Mouse (Mus musculus) liver, adult 2 months (tissue): ENCODE measurements around the gene Ptprd. TPM values are rescaled to one million over a fixed set of nuclear protein-coding genes. Genes with fewer than 3 reads are reported as not detected.

ENCODE experiments used
- DNase-seq: peaks from one replicate; pipeline ENCODE4 v3.0.0-alpha.2; 2011; ENCODE audit warnings: low read depth, low spot score; ENCODE audit errors: extremely low read depth
- H3K27ac ChIP-seq: fragments of 200-500 bp; replicated peaks from 2 replicates; pipeline ENCODE4 v1.5.1; 2012; ENCODE audit warnings: low read depth, mild to moderate bottlenecking, control low read depth, inconsistent platforms, low read length; ENCODE audit not compliant: insufficient read depth
- H3K27me3 ChIP-seq: fragments of 200-500 bp; 2 replicates; pipeline ENCODE4 v1.6.1; 2012; ENCODE audit warnings: mild to moderate bottlenecking, moderate library complexity, low read length, inconsistent platforms; ENCODE audit not compliant: control insufficient read depth, insufficient read depth
- H3K36me3 ChIP-seq: fragments of 200-500 bp; 2 replicates; pipeline ENCODE4 v1.6.1; 2012; ENCODE audit warnings: low read length, inconsistent platforms; ENCODE audit not compliant: control insufficient read depth, insufficient read depth
- H3K4me1 ChIP-seq: fragments of 200-500 bp; 2 replicates; pipeline ENCODE4 v1.6.1; 2011; ENCODE audit warnings: low read length; ENCODE audit not compliant: control insufficient read depth, insufficient read depth
- H3K4me3 ChIP-seq: fragments of 200-500 bp; 2 replicates; pipeline ENCODE4 v1.5.1; 2011; ENCODE audit warnings: low read depth, mild to moderate bottlenecking, control low read depth, low read length, moderate library complexity; ENCODE audit not compliant: insufficient read depth
- H3K79me2 ChIP-seq: fragments of 200-500 bp; 2 replicates; pipeline ENCODE4 v1.6.1; 2012; ENCODE audit warnings: inconsistent platforms, mild to moderate bottlenecking, low read length, moderate library complexity; ENCODE audit not compliant: control insufficient read depth, insufficient read depth
- H3K9ac ChIP-seq: fragments of 200-500 bp; 2 replicates; pipeline ENCODE4 v1.6.1; 2012; ENCODE audit warnings: low read depth, mild to moderate bottlenecking, control low read depth, inconsistent platforms, low read length
- CTCF ChIP-seq: fragments of 200-500 bp; IDR thresholded peaks from 2 replicates; pipeline ENCODE4 v1.5.1; 2011; ENCODE audit warnings: low read depth, low read length, control low read depth
- POLR2A ChIP-seq: fragments of 200-500 bp; IDR thresholded peaks from 2 replicates; pipeline ENCODE4 v1.6.1; 2011; ENCODE audit warnings: low read length, control low read depth; ENCODE audit not compliant: insufficient read depth; ENCODE audit errors: extremely low read depth
- WGBS: fragments of 180-500 bp; shearing (Covaris S2); methylation state at CpG from one replicate; pipeline ENCODE4 v1.1.7; 2018; 5-methylcytosine and 5-hydroxymethylcytosine counted together
- polyA plus RNA-seq: library from polyadenylated mRNA; depleted of rRNA; stranded (reverse); fragments of >200 nt; gene quantifications from 2 replicates; pipeline ENCODE4 v1.2.3, GENCODE M21; 2012
- total RNA-seq: library from RNA; depleted of rRNA; stranded (reverse); fragments of >200 nt; gene quantifications from 2 replicates; pipeline ENCODE4 v1.2.3, GENCODE M21; 2014

Gene Ptprd
- total and polyA plus RNA-seq, 2 experiments = 15.4 to 127 TPM

GRCm38 (mm10) chr4:76015026-76015425 lies 2196.7 kb downstream of the Ptprd start:
- WGBS = 95% methylated on average over 3 of the region's 3 CpGs
- H3K9ac ChIP-seq = no peak overlapping the region

GRCm38 (mm10) chr4:76014151-76014840 lies 2197.5 kb downstream of the Ptprd start:
- no peaks in the 10 kb centered on the region for H3K4me1 ChIP-seq
- no peak for DNase-seq
- H3K9ac ChIP-seq = no peak overlapping the region
- 88% methylated on average over 3 of the region's 3 CpGs for WGBS
- no peak overlapping the region for H3K27ac ChIP-seq
- no peak for TF ChIP-seq POLR2A
- TF ChIP-seq CTCF = no peak
- no peaks in the 10 kb centered on the region for H3K79me2 ChIP-seq
- H3K36me3 ChIP-seq = peaks cover 10% of the 10 kb centered on the region
- no peaks in the 10 kb centered on the region for H3K27me3 ChIP-seq
- no peak overlapping the region for H3K4me3 ChIP-seq

More at GRCm38 (mm10) chr4:76015026-76015425, 2196.7 kb downstream of the Ptprd start:
- H3K27me3 ChIP-seq = no peaks in the 10 kb centered on the region
- no peak overlapping the region for H3K4me3 ChIP-seq
- no peaks in the 10 kb centered on the region for H3K4me1 ChIP-seq
- no peaks in the 10 kb centered on the region for H3K79me2 ChIP-seq
- no peak overlapping the region for H3K27ac ChIP-seq
- no peak for DNase-seq
- H3K36me3 ChIP-seq = peaks cover 10% of the 10 kb centered on the region
- TF ChIP-seq POLR2A = no peak
- TF ChIP-seq CTCF = no peak

- Histone ChIP-seq H3K4me1 (no peaks in the 10 kb centered on the region), H3K4me3 (no peak overlapping the region), H3K9ac (no peak overlapping the region), H3K27ac (no peak overlapping the region), H3K36me3 (peaks cover 21% of the 10 kb centered on the region), H3K27me3 (no peaks in the 10 kb centered on the region), H3K79me2 (no peaks in the 10 kb centered on the region)
- TF ChIP-seq CTCF = no peak
- 96% methylated on average over 4 of the region's 4 CpGs for WGBS
- no peak for DNase-seq
Observed at GRCm38 (mm10) chr4:76008580-76008979, 2203.2 kb downstream of the Ptprd start.

GRCm38 (mm10) chr4:76007219-76007618 lies 2204.5 kb downstream of the Ptprd start:
- Histone ChIP-seq H3K79me2 (no peaks in the 10 kb centered on the region), H3K36me3 (peaks cover 21% of the 10 kb centered on the region), H3K4me3 (no peak overlapping the region), H3K9ac (no peak overlapping the region), H3K27me3 (no peaks in the 10 kb centered on the region), H3K27ac (no peak overlapping the region), H3K4me1 (no peaks in the 10 kb centered on the region)
- TF ChIP-seq POLR2A = no peak
- TF ChIP-seq CTCF = no peak
- DNase-seq = no peak
- 93% methylated on average over 3 of the region's 3 CpGs for WGBS

DNA sequence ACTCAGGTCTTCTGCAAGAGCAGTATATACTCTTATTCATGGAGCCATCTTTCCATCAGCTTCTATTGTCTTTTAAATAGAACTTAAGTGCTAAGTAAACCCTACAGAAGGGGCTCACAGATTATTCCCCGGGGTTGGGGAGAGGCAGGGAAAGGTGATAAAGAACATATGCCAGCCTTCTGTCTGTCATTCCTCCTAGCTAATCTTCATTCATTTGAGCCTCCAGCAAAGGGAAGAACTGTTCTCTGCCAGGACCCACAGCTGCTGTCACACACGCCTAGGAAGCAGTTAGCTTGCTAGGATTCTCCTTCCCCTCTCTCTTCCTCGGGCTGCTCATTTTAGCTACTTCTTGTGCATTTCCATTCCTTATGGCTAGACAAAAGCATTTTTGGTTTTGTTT lies 2205.0 kb downstream of the Ptprd start:
- H3K4me1 ChIP-seq = no peaks in the 10 kb centered on the region
- WGBS = 62% methylated on average over 3 of the region's 3 CpGs
- H3K9ac ChIP-seq = no peak overlapping the region
- peaks cover 20% of the 10 kb centered on the region for H3K36me3 ChIP-seq
- no peak overlapping the region for H3K27ac ChIP-seq
- no peaks in the 10 kb centered on the region for H3K27me3 ChIP-seq
- DNase-seq = no peak
- H3K79me2 ChIP-seq = no peaks in the 10 kb centered on the region
- TF ChIP-seq POLR2A = no peak
- TF ChIP-seq CTCF = no peak
- no peak overlapping the region for H3K4me3 ChIP-seq

GRCm38 (mm10) chr4:76004161-76004560 lies 2207.6 kb downstream of the Ptprd start:
- no peak overlapping the region for H3K4me3 ChIP-seq
- peaks cover 13% of the 10 kb centered on the region; the same call in 1 of the 2 replicates for H3K36me3 ChIP-seq
- H3K27me3 ChIP-seq = no peaks in the 10 kb centered on the region
- H3K9ac ChIP-seq = no peak overlapping the region
- no peak overlapping the region for H3K27ac ChIP-seq
- H3K79me2 ChIP-seq = no peaks in the 10 kb centered on the region
- TF ChIP-seq CTCF (no peak), POLR2A (no peak)
- 94% methylated on average over 2 of the region's 2 CpGs for WGBS
- DNase-seq = no peak
- H3K4me1 ChIP-seq = no peaks in the 10 kb centered on the region
